Mouse (Mus musculus) megakaryocyte, embryonic 14.5 days (primary cell): ENCODE measurements around the gene Hist1h1b.
"Not testable (repeated sequence)": the region's sequence is repeated elsewhere in the genome, so short reads cannot be mapped to it uniquely, and the experiment has no call there.

Experiments used
- FLI1 ChIP-seq: IDR thresholded peaks from 2 replicates; pipeline ENCODE4 v1.6.1; 2012; ENCODE audit warnings: low read length, inconsistent platforms, mixed read lengths
- GATA1 ChIP-seq: IDR thresholded peaks from 3 replicates; pipeline ENCODE4 v1.6.1; 2012; ENCODE audit warnings: mixed read lengths, low read length, inconsistent platforms, borderline replicate concordance

DNA sequence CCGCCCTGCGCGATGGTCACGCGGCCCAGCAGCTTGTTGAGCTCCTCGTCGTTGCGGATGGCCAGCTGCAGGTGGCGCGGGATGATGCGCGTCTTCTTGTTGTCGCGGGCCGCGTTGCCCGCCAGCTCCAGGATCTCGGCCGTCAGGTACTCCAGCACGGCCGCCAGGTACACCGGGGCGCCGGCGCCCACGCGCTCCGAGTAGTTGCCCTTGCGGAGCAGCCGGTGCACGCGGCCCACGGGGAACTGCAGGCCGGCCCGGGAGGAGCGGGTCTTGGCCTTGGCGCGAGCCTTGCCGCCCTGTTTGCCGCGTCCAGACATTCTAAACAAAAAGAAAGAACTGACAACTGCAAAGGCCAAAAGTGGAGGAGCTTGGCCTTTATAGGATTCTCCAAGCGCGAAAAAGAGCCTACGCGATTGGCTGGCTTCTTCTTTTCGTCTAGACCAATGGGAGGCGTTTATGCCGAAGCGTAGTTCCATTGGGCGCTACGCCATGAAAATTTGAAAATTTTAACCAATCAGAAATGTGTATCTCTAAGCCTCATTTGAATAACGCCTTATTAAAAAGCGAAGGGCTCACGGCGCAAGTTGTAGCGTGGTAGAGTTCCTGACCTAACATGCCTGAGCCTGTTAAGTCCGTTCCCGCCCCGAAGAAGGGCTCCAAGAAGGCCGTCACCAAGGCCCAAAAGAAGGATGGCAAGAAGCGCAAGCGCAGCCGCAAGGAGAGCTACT lies 6.6 kb upstream of the Hist1h1b start, which contains the start of the genes Hist1h2an and Hist1h2bp:
- not testable (repeated sequence) for TF ChIP-seq GATA1, FLI1
